Mouse (Mus musculus): ENCODE measurements around the gene Tbc1d5. TPM values are rescaled to one million over a fixed set of nuclear protein-coding genes. Genes with fewer than 3 reads are reported as not detected.

Gene Tbc1d5
- polyA plus RNA-seq, 1 experiment from 2014 or later = 7.5 TPM

DNA sequence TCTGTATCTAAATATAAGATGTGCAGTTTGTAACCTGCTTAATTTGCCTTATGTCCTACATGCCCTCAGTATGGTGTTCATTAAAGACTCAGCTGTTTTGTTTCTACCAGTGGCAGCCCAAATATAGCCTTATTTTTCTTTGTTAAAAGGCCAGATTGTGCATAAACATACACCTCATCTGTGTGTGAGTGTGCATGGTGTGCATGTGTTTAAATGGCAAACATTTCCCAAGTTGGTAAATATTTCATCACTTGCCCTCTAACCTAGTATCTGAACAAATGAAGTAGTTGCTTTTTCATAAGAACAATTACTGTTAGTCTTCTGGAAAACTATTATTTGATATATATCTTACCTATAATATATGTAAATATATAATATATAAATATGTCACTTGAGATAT is 165.2 kb downstream of the Tbc1d5 start:
- no peak overlapping the region for H3K4me3 ChIP-seq (ENCODE audit: low read length)
- H3K9ac ChIP-seq (ENCODE audit: low read depth, low read length) = no peak overlapping the region
- no peaks in the 10 kb centered on the region for H3K36me3 ChIP-seq (ENCODE audit: control insufficient read depth, insufficient read depth, low read length)
- no peak overlapping the region for H3K27ac ChIP-seq (ENCODE audit: low read depth, low read length)
- ATAC-seq = no peak
- no peak overlapping the region for H3K4me2 ChIP-seq (ENCODE audit: low read length)
- H3K27me3 ChIP-seq (replicated peaks; ENCODE audit: control insufficient read depth, insufficient read depth, low read length) = no peaks in the 10 kb centered on the region
- no peaks in the 10 kb centered on the region for H3K4me1 ChIP-seq (ENCODE audit: control insufficient read depth, insufficient read depth, low read depth, low read length)
- H3K9me3 ChIP-seq (ENCODE audit: control insufficient read depth, low read length) = no peaks in the 10 kb centered on the region

DNA sequence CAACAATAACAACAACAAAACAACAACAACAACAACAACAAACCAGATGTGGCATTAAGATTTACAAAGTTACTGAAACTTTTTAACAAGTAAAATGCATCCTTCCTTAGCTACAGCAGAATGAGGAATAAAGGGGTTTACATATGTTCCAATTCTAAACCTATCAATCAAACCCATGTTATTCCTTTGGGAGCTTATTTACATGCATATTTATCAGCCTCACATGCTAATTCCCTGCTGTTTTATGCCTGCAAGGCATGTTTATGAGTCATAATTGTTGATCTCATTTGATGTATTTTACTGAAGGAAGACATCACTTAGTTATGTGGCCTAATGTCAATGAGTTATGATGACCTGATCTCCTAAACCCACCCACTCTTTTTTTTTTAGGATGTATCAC is 176.0 kb downstream of the Tbc1d5 start:
- Histone ChIP-seq H3K9ac (ENCODE audit: low read depth, low read length) (no peak overlapping the region), H3K27me3 (replicated peaks; ENCODE audit: control insufficient read depth, insufficient read depth, low read length) (no peaks in the 10 kb centered on the region), H3K36me3 (ENCODE audit: control insufficient read depth, insufficient read depth, low read length) (no peaks in the 10 kb centered on the region), H3K4me3 (ENCODE audit: low read length) (no peak overlapping the region), H3K27ac (ENCODE audit: low read depth, low read length) (no peak overlapping the region), H3K4me1 (ENCODE audit: control insufficient read depth, insufficient read depth, low read depth, low read length) (no peaks in the 10 kb centered on the region), H3K4me2 (ENCODE audit: low read length) (no peak overlapping the region), H3K9me3 (ENCODE audit: control insufficient read depth, low read length) (peaks cover 5% of the 10 kb centered on the region; the same call in 1 of the 2 replicates)
- ATAC-seq = no peak

DNA sequence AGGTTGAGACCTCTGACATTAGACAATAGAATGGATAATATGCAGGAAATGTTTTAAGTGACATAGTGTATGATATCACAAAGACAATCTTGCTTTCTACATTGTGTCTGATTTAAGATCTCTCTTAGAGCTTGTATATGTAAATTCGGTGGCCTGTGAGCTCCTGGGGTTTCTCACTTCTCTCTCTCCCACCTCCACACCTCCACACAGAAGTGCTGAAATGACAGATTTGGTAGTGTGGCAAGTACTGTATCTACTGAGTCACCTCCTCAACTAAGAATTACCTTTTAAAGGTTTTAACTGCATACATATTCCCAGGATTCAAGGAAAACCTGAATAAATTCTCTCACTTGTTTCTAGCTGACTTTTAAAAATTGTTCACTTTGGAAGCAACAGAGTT is 180.9 kb downstream of the Tbc1d5 start:
- Histone ChIP-seq H3K4me1 (ENCODE audit: control insufficient read depth, insufficient read depth, low read depth, low read length) (no peaks in the 10 kb centered on the region), H3K9me3 (ENCODE audit: control insufficient read depth, low read length) (peaks cover 2% of the 10 kb centered on the region; the same call in 1 of the 2 replicates)
- WGBS = 72% methylated on average over 1 of the region's 1 CpGs

DNA sequence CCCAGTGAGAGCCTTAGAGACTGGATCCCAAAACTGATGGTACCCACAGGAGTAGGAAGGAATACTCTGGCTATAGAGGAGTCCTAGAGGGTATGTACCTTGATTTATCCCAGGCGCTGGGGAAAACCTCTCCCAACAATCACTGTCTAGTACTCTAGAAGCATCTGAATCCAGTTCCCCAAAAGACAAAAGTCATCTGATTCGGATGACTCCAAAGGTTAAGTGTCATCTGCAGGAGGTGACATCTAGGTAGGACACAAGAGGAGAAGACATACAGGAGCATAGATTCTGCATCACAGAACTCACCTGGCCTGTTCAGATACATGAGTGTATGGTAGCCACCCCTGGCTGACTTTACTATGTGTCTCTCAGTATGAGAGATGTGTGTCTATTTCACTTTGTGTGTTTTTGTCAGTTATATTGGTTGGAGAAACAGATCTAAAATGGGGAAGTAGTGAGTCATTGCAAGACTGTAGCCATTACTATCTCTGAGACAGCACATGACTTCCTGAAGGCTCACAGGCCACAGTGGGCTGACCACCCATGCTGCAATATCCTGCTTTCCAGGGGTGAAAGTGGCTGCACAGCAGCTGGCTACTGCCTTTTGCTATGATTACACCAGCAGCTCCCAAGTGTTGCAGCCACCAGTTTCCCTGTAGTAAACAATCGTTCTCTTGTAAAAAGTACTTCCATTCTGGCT is 185.7 kb downstream of the Tbc1d5 start:
- WGBS = 95% methylated on average over 3 of the region's 3 CpGs
- ATAC-seq = no peak
- Histone ChIP-seq H3K36me3 (ENCODE audit: control insufficient read depth, insufficient read depth, low read length) (peaks cover 3% of the 10 kb centered on the region; the same call in 1 of the 2 replicates), H3K9ac (ENCODE audit: low read depth, low read length) (no peak overlapping the region), H3K4me3 (ENCODE audit: low read length) (no peak overlapping the region), H3K9me3 (ENCODE audit: control insufficient read depth, low read length) (peaks cover 6% of the 10 kb centered on the region), H3K27ac (ENCODE audit: low read depth, low read length) (no peak overlapping the region), H3K4me1 (ENCODE audit: control insufficient read depth, insufficient read depth, low read depth, low read length) (no peaks in the 10 kb centered on the region), H3K27me3 (replicated peaks; ENCODE audit: control insufficient read depth, insufficient read depth, low read length) (no peaks in the 10 kb centered on the region), H3K4me2 (ENCODE audit: low read length) (no peak overlapping the region)

More for the DNA sequence above, 180.9 kb downstream of the Tbc1d5 start:
- Histone ChIP-seq H3K36me3 (ENCODE audit: control insufficient read depth, insufficient read depth, low read length) (no peaks in the 10 kb centered on the region), H3K4me3 (ENCODE audit: low read length) (no peak overlapping the region), H3K27me3 (replicated peaks; ENCODE audit: control insufficient read depth, insufficient read depth, low read length) (no peaks in the 10 kb centered on the region), H3K4me2 (ENCODE audit: low read length) (no peak overlapping the region), H3K9ac (ENCODE audit: low read depth, low read length) (no peak overlapping the region), H3K27ac (ENCODE audit: low read depth, low read length) (no peak overlapping the region)
- no peak for ATAC-seq

DNA sequence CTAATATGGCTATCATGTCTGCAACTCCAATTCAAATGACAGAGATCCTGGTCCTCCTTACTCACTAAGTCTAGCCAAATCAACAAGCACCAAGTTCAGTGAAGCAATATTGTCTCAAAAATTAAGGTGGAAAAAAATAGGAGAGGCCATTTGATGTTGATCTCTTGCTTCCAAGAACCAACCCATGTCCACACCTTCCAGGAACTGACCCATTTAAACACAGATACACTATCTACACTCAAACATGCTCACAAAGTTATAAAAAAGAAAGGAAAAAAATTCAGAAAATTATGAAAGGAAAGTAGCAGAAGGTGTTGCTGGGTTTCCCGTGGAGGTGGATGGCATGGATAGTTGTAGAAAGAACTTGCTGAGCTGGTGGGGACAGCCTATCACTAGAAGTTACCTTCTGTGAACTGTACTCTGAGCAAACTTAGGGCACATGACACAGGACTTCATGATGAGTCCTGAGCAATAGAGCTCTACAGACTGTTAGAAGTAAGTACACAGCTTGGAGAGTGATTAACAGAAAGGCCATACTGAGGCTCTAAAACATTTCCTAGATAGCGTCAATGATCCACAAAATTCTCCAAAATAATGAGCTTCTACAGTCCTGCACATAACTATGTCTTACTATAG is 188.3 kb downstream of the Tbc1d5 start:
- H3K4me2 ChIP-seq (ENCODE audit: low read length) = no peak overlapping the region
- H3K9ac ChIP-seq (ENCODE audit: low read depth, low read length) = no peak overlapping the region
- no peak overlapping the region for H3K27ac ChIP-seq (ENCODE audit: low read depth, low read length)
- H3K27me3 ChIP-seq (replicated peaks; ENCODE audit: control insufficient read depth, insufficient read depth, low read length) = no peaks in the 10 kb centered on the region
- H3K9me3 ChIP-seq (ENCODE audit: control insufficient read depth, low read length) = peaks cover 6% of the 10 kb centered on the region
- H3K4me1 ChIP-seq (ENCODE audit: control insufficient read depth, insufficient read depth, low read depth, low read length) = no peaks in the 10 kb centered on the region
- WGBS = 95% methylated on average over 2 of the region's 2 CpGs
- H3K36me3 ChIP-seq (ENCODE audit: control insufficient read depth, insufficient read depth, low read length) = peaks cover 3% of the 10 kb centered on the region; the same call in 1 of the 2 replicates
- no peak overlapping the region for H3K4me3 ChIP-seq (ENCODE audit: low read length)
- no peak for ATAC-seq

DNA sequence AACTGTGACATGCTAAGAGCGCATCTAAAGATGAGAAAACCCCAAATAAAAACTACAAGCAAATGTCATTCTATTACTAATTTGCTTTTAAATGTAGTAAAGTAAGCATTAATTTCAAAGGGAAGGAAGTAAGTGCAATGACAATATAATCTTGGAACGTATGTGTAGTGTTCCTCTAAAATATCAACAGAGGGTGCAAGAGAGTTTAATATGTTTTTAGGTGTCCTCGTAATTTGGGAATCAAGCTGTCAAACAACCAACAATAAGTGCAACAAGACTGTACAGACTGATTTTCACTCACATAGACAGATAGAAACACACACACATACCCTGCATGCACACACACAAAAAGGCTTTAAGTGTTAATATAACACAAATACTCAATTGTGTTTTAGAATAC is 191.2 kb downstream of the Tbc1d5 start:
- WGBS = 63% methylated on average over 3 of the region's 3 CpGs
- ATAC-seq = no peak
- H3K9me3 ChIP-seq (ENCODE audit: control insufficient read depth, low read length) = peaks cover 1% of the 10 kb centered on the region
- H3K27ac ChIP-seq (ENCODE audit: low read depth, low read length) = no peak overlapping the region
- H3K27me3 ChIP-seq (replicated peaks; ENCODE audit: control insufficient read depth, insufficient read depth, low read length) = no peaks in the 10 kb centered on the region
- H3K4me3 ChIP-seq (ENCODE audit: low read length) = no peak overlapping the region
- H3K9ac ChIP-seq (ENCODE audit: low read depth, low read length) = no peak overlapping the region
- H3K36me3 ChIP-seq (ENCODE audit: control insufficient read depth, insufficient read depth, low read length) = peaks cover under 1% of the 10 kb centered on the region; the same call in 1 of the 2 replicates
- H3K4me1 ChIP-seq (ENCODE audit: control insufficient read depth, insufficient read depth, low read depth, low read length) = no peaks in the 10 kb centered on the region
- no peak overlapping the region for H3K4me2 ChIP-seq (ENCODE audit: low read length)

DNA sequence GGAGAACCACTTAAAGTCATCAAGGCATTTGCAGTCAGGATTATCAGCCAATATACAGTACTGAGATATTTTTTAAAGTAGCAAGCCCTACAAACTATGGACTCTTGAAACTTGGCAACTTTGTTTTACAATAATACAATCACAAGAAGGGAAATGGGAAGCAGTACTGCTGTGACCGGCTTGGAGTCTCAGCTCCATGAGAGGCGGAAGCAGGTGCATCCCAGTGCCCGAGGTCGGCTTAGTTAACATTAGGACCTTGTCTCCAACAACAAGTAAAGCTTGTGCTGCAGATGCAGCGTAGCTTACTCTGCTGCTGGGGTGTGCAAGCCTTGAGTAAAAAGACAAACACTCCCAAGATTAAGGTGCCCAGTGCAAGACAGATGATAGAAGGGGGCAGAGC is 197.2 kb downstream of the Tbc1d5 start:
- Histone ChIP-seq H3K9me3 (ENCODE audit: control insufficient read depth, low read length) (no peaks in the 10 kb centered on the region), H3K9ac (ENCODE audit: low read depth, low read length) (no peak overlapping the region), H3K27me3 (replicated peaks; ENCODE audit: control insufficient read depth, insufficient read depth, low read length) (no peaks in the 10 kb centered on the region), H3K4me1 (ENCODE audit: control insufficient read depth, insufficient read depth, low read depth, low read length) (no peaks in the 10 kb centered on the region), H3K36me3 (ENCODE audit: control insufficient read depth, insufficient read depth, low read length) (no peaks in the 10 kb centered on the region), H3K4me2 (ENCODE audit: low read length) (no peak overlapping the region), H3K27ac (ENCODE audit: low read depth, low read length) (no peak overlapping the region), H3K4me3 (ENCODE audit: low read length) (no peak overlapping the region)
- ATAC-seq = no peak
- WGBS = 85% methylated on average over 5 of the region's 5 CpGs

DNA sequence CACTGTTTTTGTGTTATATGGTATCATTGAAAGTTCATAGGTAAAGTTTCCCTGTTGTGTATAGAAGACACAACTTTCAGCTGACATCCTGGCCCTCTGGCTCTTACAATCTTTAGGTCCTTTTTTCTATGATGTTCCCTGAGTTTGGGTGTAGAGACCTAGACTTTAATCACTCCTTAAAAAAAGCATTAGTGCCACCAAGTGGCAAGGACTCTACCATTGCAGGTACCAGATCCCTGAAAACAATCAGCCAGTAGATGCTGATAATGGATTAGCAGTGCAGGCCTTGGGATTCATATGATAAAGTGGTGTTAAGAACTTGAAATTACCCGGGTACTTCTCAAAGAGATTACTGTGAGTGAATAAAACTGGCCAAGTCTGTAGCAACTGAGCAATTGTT is 207.0 kb downstream of the Tbc1d5 start:
- Histone ChIP-seq H3K9ac (ENCODE audit: low read depth, low read length) (no peak overlapping the region), H3K4me2 (ENCODE audit: low read length) (no peak overlapping the region), H3K36me3 (ENCODE audit: control insufficient read depth, insufficient read depth, low read length) (no peaks in the 10 kb centered on the region), H3K27ac (ENCODE audit: low read depth, low read length) (no peak overlapping the region), H3K9me3 (ENCODE audit: control insufficient read depth, low read length) (no peaks in the 10 kb centered on the region), H3K4me1 (ENCODE audit: control insufficient read depth, insufficient read depth, low read depth, low read length) (no peaks in the 10 kb centered on the region), H3K4me3 (ENCODE audit: low read length) (no peak overlapping the region), H3K27me3 (replicated peaks; ENCODE audit: control insufficient read depth, insufficient read depth, low read length) (no peaks in the 10 kb centered on the region)
- 36% methylated on average over 1 of the region's 1 CpGs for WGBS
- no peak for ATAC-seq

DNA sequence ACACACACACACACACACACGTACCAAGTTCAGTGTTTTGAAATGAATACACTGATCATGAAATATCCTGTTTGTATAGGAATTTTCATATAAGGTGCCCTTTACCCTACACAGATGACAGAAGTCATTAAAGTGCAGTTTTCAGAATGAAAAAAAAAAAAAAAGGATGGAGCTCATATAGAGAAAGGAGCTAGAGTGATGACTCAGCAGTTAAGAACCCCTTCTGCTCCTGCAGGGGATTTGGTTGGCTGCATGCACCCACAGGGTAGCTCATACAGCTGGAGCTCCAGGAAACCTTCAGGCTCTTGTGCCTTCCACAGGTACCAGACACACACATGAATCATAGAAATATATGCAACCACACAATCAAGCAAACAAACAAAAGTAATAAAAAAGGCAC is 213.0 kb downstream of the Tbc1d5 start:
- ATAC-seq = no peak
- Histone ChIP-seq H3K36me3 (ENCODE audit: control insufficient read depth, insufficient read depth, low read length) (no peaks in the 10 kb centered on the region), H3K4me2 (ENCODE audit: low read length) (no peak overlapping the region), H3K4me3 (ENCODE audit: low read length) (no peak overlapping the region), H3K27ac (ENCODE audit: low read depth, low read length) (no peak overlapping the region), H3K9ac (ENCODE audit: low read depth, low read length) (no peak overlapping the region), H3K27me3 (replicated peaks; ENCODE audit: control insufficient read depth, insufficient read depth, low read length) (no peaks in the 10 kb centered on the region), H3K9me3 (ENCODE audit: control insufficient read depth, low read length) (no peaks in the 10 kb centered on the region), H3K4me1 (ENCODE audit: control insufficient read depth, insufficient read depth, low read depth, low read length) (no peaks in the 10 kb centered on the region)
- 93% methylated on average over 1 of the region's 1 CpGs for WGBS

Data from hindbrain, embryonic 16.5 days (tissue).